Mouse (Mus musculus) v-Abl transformed pro-B cells (cell line): ENCODE data around the gene Armc5.

ENCODE experiments used
- in situ Hi-C, 2 experiments: fragments of 400-800 bp; cut with MboI; formaldehyde crosslinking; loops; one replicate each; pipeline ENCODE4 v1.15.1; 2025; ENCODE audit not compliant: unreplicated experiment in 2 of 2

Gene Armc5

DNA sequence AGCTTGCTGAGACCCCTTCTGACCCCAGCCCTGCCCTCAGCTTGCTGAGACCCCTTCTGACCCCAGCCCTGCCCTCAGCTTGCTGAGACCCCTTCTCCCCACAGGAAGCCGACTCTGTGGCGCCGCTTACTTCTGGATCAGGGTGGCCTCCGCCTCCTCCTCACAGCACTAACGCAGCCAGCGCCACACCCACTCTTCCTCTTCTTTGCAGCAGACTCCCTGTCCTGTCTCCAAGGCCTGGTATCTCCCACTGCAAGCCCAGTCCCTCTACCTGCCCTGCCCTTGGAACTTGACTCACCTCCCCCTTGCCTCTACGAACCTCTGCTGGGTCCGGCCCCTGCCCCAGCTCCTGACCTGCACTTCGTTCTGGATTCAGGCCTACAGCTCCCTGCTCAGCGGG lies 6.8 kb downstream of the Armc5 start:
- in situ Hi-C loops: loop anchor here (5.0 to 10.0 kb wide), 2 partner anchors 458 to 461 kb away; no protein-coding TSS in a partner anchor

DNA sequence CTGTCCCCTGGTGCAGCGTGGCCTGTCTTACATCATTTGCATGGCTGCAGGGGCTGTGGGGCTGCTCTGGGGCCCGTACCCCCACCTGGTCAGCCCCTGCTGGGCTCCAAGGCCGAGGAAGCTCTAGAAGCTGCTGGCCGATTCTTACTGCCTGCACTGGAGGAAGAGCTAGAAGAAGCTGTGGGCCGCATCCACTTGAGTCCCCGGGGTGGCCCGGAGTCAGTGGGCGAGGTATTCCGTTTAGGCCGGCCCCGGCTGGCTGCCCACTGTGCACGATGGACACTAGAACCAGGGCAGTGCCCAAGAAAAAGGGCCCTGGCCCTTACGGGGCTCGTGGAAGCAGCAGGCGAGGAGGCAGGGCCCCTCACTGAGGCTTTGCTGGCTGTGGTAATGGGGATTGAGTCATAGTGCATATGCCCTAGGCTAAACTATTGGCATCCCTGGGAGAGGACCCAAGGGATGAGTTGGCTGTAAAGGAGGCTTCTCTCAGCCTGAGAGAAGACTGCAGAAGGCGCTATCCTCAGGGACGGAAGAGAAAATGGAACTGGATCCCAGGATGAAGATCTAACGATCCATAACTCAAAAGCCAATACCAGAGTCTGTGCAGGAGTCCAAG lies 7.4 kb downstream of the Armc5 start:
- in situ Hi-C loops: loop anchor here (5.0 to 10.0 kb wide), 3 partner anchors 103 to 460 kb away; no protein-coding TSS in a partner anchor

DNA sequence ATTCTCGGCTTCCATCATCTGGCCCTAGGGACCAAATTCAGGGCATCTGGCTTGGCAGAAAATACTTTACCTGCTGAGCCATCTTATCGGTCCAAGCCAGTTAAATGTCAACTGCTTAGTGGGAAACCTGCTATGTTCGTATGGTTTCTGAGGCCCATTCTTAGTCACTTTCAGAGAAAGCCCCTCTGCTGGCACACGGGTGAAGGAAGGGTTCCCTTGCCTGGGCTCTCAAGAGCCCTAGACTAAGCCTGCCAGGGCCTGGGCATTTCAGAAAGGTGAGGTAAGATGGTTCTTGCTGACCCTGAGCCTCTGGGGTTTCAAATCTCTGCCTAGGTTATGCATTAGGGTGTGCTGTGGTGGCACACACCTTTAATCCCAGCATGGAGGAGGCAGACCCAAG lies 8.4 kb downstream of the Armc5 start:
- in situ Hi-C loops: loop anchor here (5.0 to 10.0 kb wide), 2 partner anchors 102 to 459 kb away; no protein-coding TSS in a partner anchor

DNA sequence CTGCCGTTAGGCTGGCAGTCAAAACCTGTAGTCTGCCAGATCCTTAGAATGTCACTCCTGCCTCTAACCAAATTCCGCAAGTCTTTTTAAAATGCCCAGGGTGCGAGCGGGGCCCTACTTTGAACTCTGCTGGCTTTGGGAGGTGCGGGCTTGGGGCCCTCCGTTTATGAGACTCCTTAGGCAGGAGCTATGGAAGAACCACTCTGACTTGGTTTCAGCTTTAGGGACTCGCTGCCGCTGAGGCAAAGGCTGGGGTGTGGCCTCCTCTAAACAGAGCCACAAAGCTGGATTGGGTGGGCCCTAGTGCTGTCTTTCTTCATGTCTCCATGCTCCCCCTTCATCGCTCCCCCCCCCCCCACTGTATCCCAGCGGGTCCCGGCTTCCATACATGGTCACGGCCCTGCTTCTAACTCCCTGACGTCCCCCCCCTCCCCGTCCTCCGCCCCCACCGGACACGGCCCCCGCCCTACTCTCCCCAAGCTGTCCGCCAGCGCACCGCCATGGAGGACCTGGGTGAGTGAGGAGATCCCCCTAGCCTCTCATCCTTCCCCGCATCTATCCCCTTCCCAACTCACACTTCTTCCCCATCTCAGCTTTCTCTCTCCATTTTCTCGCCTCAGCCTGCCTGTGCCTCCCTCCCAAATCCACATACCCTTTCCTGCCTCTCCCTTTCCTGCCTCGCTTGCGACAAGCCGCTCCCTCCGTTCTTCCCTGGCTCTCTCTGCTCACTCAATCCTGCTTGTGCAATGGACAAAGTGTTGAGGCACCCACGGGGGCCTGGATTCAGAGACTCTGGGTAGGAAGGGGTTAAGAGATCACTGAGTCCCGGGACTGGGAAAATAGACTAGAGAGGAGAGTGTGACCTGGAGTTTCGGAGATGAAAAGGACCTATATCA lies 9.6 kb downstream of the Armc5 start, which contains the start of gene Tgfb1i1:
Gene Tgfb1i1, plus strand, starts transcription at position 317 of the 896 bp plus-strand sequence.
- in situ Hi-C loops: loop anchor here (5.0 to 10.0 kb wide), 2 partner anchors 101 to 458 kb away; no protein-coding TSS in a partner anchor

DNA sequence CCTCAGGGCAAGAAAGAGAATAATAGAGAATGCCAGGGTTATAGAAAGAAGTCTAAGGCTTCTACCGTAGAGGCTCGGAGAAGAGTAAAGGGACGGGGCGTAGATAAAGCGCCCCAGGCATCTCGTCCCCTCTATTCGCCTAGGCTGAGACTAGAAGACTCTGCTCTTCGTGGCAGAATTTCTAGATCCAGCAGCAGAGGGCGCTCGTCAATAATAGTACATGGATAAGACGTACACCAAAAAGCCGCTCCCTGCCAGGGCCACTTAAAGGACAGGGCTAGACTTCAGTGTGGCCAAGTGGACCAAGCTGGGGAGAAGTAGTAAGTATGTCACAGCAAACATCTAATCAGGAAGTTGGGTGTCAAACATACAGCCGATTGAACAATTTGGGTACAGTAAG lies 10.3 kb downstream of the Armc5 start:
- in situ Hi-C loops: loop anchor here (5.0 to 10.0 kb wide), 2 partner anchors 100 to 457 kb away; no protein-coding TSS in a partner anchor

DNA sequence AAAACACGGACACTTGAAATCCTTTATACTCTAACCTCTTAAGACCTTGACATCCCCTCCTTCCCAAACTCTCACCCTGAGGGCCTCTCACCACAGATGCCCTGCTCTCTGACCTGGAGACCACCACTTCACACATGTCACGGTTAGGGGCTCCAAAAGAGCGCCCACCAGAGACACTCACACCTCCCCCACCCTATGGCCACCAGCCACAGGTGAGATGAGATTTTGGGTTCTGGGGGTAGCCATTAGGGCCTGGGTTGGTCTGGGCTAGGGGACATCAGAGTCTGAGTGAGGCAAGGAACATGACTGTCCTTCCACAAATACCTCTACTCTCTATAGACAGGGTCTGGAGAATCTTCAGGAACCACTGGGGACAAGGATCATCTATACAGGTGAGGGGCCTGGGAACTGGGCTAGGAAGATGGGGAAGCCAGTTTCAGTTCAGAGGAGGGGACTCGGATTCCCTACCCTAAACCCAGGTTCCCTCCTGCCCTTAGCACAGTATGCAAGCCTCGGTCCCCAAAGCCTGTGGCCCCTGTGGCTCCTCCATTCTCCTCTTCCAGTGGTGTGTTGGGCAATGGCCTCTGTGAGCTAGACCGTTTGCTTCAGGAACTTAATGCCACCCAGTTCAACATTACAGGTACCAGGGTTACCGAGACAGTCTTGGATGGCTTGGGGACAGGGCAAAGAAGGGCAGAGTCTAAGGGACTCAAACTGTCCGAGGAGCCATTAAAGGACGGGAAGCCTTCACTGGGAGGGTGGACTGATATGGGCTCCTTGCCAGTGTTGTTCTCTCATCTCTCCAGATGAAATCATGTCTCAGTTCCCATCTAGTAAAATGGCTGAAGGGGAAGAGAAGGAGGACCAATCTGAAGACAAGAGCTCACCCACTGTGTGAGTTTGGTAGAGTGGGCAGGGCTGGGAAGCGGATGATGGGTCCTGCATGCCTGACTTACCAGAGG lies 11.2 kb downstream of the Armc5 start:
- in situ Hi-C loops: loop anchor here (5.0 to 10.0 kb wide), 2 partner anchors 99 to 456 kb away; no protein-coding TSS in a partner anchor

DNA sequence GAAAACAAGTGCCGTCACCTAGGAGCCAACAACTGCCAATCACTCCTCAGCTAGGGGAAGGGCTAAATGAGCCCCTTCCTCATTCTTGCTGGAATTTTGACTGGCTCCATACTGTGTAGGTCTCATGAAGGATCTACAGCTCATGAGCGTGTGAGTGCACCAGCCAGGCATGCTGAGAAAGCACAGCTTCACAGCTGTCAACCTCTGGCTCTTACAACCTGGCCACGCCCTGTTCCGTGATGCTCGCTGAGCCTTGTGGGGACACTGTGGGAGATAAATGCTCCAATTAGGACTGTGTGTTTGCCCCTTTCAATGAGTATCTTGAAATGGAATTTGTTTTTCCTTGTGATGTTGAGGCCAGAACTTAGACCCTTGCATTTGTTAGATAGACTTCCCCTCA lies 12.9 kb downstream of the Armc5 start:
- in situ Hi-C loops: loop anchor here (5.0 to 10.0 kb wide), 2 partner anchors 97 to 455 kb away; no protein-coding TSS in a partner anchor

DNA sequence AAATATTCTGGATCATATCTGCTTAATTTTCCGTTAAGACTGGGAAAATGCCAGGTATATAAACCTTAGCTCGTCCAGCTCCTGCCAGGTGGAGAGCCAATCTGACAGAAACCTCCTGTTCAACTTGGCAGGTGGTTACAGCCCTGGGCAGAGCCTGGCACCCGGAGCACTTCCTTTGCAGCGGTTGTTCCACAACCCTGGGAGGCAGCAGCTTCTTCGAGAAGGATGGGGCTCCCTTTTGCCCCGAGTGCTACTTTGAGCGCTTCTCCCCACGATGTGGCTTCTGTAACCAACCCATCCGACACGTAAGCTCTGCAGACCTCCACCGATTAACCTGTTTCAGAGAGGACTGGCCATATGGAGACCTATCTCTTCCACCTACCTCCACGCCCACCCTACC lies 14.8 kb downstream of the Armc5 start:
- in situ Hi-C loops: no loop called here

DNA sequence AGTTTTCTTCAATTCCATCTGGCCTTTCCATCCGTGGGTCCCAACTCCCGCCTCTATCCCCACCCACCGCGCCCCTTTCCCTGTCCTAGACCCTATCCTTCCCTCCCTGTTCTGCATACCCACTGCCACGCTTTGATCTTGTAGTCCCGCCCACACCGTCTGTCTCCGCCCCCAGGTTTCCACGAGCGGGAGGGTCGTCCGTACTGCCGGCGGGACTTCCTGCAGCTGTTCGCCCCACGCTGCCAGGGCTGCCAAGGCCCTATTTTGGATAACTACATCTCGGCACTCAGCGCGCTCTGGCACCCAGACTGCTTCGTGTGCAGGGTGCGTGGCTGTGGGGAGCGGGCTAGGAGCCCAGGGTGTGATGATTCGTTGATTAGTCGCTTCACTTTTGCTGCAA lies 15.5 kb downstream of the Armc5 start:
- in situ Hi-C loops: no loop called here

DNA sequence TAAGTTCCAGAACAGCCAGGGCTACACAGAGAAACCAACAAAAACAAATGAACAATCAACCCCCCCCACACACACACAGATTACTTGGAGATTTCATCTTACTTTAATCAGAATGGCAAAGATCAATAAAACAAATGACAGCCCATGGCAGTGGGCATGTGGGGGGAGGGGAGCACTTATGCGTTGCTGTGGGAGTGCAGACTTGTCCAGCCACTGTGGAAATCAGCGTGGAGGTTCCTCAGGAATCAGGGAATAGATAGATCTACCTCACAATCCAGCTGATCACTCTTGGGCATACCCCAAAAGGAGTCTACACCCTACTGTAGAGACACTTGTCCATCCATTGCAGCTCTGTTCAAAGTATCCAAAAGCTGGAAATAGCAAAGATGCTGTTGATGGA lies 17.8 kb downstream of the Armc5 start:
- in situ Hi-C loops: no loop called here

DNA sequence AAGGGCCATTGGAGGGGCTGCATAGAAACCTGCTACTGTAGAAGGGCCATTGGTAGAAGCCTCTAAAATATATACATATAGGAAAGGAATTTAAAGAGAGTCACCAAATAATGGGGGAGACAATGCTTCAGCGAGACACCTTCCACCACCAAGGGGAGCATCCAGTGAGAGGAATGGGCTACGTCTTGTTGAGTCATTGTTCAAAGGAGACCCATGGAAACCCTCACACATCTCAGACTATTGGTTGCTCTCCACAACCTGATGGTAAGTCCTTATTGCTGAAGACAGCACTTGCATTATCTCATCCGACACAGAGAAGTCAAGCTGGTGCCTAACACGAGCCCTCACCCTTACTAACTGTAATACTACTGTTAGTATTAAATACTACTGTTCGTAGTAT lies 18.6 kb downstream of the Armc5 start:
- in situ Hi-C loops: no loop called here

DNA sequence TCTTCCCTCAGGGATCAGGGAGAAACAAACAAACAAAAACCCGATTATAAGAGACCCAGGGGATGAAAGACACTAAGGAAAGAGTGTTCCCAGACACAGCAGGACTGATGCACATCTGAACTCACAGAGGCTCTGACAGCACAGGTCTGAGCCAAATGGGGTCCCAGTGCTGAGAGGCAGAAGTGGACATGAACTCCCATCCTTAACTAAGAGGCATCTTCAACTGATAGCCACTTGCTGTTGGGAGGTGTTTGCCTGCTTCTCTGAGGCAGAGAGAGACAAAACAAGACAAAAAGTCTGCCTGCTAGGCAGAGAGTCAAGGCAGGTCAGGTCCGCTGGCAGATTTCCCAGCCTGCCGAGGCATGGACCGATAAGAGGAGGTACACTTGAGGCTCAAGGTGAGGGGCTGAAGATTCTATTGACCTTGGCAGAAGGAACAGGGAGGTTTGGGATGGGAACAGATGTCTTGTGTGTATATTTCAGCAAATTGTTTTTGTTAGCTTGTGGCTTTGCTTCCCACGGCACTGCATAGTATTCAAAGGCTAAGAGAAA lies 19.7 kb downstream of the Armc5 start:
- in situ Hi-C loops: no loop called here

DNA sequence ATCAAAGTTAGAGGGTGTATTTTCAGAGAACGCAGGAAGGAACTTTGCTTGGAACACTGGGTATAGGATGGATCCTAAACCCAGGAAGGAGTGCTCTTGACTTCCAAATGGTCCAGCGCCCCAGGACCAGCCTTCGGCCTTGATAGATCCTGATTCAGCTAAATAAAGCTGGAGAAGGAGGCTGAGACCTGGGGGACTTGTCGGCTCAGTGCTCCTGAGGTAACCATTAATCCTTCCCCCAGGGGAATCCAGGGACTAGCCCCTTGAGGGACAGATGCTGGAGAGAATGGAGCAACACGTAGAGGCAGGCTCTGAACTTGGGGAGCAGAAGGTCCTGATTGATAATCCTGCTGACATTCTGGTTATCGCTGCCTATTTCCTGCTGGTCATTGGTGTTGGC lies 28.3 kb downstream of the Armc5 start, which contains the start of gene Slc5a2:
Gene Slc5a2, plus strand, starts transcription at position 247 of the 400 bp plus-strand sequence.
- in situ Hi-C loops: no loop called here

DNA sequence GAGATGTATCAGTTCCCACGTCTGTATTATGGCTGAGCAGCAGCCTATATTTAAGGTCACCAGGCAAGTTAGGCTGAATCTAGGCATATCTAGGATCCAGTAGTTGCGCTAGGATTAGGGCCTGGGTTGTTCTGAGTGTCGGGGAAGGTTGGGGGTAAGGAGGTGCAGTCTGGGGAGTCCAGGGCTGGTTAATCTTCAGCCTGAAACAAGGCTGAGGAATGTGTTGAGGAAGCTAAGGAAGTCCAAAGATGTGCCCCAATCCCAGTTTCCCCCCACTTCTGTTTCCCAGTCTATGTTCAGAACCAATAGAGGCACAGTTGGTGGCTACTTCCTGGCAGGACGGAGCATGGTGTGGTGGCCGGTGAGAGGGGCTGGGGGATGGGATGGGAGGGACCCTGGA lies 28.9 kb downstream of the Armc5 start:
- in situ Hi-C loops: no loop called here

DNA sequence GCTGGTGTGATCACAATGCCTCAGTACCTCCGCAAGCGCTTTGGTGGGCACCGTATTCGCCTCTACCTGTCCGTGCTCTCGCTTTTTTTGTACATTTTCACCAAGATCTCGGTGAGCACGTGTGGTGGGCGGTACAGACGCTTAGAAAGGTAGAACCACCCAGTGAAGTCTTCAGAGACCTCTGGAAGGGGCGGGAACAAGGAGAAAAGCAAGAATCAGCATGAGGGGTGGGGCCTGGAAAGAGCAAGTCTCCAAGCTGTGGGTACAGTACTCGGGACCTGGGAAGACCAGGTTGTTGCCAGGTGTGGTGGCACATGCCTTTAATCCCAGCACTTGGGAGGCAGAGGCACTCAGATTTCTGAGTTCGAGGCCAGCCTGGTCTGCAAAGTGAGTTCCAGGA lies 30.2 kb downstream of the Armc5 start:
- in situ Hi-C loops: no loop called here

DNA sequence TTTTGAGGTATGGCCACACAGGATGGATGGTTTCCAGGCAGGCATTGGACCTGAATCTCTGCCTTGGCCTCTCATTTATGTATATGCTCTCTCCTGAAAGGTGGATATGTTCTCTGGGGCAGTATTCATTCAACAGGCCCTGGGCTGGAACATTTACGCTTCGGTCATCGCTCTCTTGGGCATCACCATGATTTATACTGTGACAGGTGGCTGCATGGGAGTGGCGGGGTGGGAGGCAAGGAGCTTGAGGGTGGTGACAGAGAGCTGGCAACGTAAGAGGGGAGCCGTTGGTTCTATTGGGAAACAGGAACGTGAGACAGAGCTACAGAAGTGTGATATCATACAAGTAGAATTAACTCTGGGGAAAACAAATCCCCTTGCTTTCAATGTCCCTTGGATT lies 30.7 kb downstream of the Armc5 start:
- in situ Hi-C loops: no loop called here

DNA sequence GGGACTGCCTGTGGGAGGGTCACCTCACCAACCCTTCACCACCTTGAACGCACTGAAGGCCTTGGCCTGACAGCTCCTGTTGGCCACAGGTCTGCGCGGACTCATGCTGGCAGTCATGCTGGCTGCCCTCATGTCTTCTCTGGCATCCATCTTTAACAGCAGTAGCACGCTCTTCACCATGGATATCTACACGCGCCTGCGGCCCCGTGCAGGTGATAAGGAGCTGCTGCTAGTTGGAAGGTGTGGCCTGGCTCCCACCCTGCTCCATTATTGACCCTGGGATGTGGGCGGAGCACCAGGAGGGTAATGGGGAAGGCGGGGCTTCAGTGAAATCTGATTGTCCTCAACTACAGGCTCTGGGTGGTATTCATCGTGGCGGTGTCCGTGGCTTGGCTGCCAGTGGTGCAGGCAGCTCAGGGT lies 33.3 kb downstream of the Armc5 start:
- in situ Hi-C loops: no loop called here

DNA sequence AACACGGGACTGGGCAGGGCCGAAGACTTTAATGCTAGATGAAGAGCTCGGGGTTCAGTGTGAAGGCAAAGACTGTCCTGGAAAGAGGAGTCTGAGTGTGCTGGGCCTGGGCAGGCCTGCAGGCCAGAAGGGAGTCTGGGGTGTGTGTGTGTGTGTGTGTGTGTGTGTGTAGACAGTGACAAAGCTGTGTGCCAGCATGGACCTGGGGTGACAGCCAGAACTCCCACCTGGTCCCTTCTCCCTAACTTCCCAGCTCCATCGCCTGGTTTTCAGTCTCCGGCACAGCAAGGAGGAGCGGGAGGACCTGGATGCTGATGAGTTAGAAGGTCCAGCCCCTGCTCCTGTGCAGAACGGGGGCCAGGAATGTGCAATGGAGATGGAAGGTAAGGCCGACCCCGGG lies 34.4 kb downstream of the Armc5 start:
- in situ Hi-C loops: no loop called here

DNA sequence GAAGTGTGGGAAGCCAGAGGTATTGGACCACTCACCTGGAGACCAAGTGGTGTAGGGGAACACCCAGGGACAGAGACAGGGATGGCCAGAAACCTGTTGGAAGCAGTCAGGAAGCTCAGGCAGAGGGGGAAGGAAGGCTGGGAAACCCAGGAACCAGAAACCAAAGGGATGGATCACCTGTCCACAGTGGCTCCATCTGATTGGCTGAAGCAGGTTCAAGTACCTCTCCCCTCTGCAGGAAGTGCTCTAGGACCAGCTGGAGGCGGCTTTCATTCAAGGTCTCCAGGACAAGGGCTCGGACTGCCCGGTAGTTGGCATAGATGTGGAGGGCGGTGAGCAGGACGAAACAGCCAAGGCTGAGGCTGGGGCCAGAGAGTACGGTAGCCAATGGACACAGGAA lies 38.9 kb downstream of the Armc5 start:
- in situ Hi-C loops: no loop called here

DNA sequence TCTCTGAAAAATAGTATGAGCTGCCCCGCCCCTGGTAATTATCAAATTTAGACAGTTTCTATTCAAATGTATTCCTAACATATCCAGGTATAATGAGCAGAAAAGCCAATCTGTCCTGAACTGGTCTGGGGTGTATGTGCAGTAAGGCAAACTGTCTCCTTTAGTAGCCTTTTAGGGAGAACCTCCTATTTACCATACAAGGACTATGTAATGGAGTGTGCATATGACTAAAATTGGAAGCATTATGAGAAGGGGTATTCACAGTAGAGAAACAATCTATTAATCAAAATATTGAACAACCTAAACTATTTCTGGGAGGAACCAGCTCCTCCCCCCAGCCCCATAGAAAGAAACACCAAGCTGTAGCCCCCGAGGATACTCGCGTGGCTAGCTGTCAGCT lies 42.6 kb downstream of the Armc5 start:
- in situ Hi-C loops: no loop called here
